Mouse (Mus musculus) forebrain, embryonic 12.5 days (tissue): ENCODE data around the gene Bnc2. TPM values are rescaled to one million over a fixed set of nuclear protein-coding genes. Genes with fewer than 3 reads are reported as not detected.

ENCODE experiments used
- ATAC-seq: fragments of 200-750 bp; cut with Nextera tagmentation; 2 replicates; pipeline ENCODE4 v1.8.0; 2017; ENCODE audit warnings: moderate TSS enrichment; ENCODE audit not compliant: low FRiP score
- H3K27ac ChIP-seq: fragments of 300-500 bp; sonication (generic); 2 replicates; pipeline ENCODE4 v1.5.1; 2016; ENCODE audit warnings: mild to moderate bottlenecking
- H3K27me3 ChIP-seq: fragments of 300-500 bp; sonication (generic); 2 replicates; pipeline ENCODE4 v1.6.1; 2016; ENCODE audit warnings: mild to moderate bottlenecking
- H3K36me3 ChIP-seq: fragments of 300-500 bp; sonication (generic); replicated peaks from 2 replicates; pipeline ENCODE4 v1.6.1; 2016; ENCODE audit warnings: mild to moderate bottlenecking
- H3K4me1 ChIP-seq: fragments of 300-500 bp; sonication (generic); 2 replicates; pipeline ENCODE4 v1.6.1; 2016
- H3K4me2 ChIP-seq: fragments of 300-500 bp; sonication (generic); 2 replicates; pipeline ENCODE4 v1.6.1; 2016; ENCODE audit warnings: mild to moderate bottlenecking, moderate library complexity
- H3K4me3 ChIP-seq: fragments of 300-500 bp; sonication (generic); replicated peaks from 2 replicates; pipeline ENCODE4 v1.5.1; 2016; ENCODE audit warnings: mild to moderate bottlenecking
- H3K9ac ChIP-seq: fragments of 300-500 bp; sonication (generic); 2 replicates; pipeline ENCODE4 v1.6.1; 2016; ENCODE audit warnings: mild to moderate bottlenecking
- H3K9me3 ChIP-seq: fragments of 300-500 bp; sonication (generic); 2 replicates; pipeline ENCODE4 v1.6.1; 2016
- WGBS: fragments of 180-500 bp; shearing (Covaris S2); methylation state at CpG from one replicate; pipeline ENCODE4 v1.1.7; 2016; 5-methylcytosine and 5-hydroxymethylcytosine counted together
- polyA plus RNA-seq: library from polyadenylated mRNA; unstranded; fragments of >200 nt; fragmentation: Nextera tagmentation; extraction: Ambion mirVana; gene quantifications from 2 replicates; pipeline ENCODE4 v1.2.1, GENCODE M21; 2016

Bnc2 gene
- polyA plus RNA-seq, 1 experiment from 2014 or later: 7.2 TPM

- H3K27me3 ChIP-seq: peaks cover 17% of the 10 kb centered on the region; the same call in 1 of the 2 replicates
- no peak for ATAC-seq
- H3K4me1 ChIP-seq: peaks cover 13% of the 10 kb centered on the region
- no peak overlapping the region for H3K27ac ChIP-seq
- H3K4me3 ChIP-seq: no peak overlapping the region
- H3K9ac ChIP-seq: no peak overlapping the region
- 71% methylated on average over 2 of the region's 2 CpGs for WGBS
- no peak overlapping the region for H3K4me2 ChIP-seq
- H3K9me3 ChIP-seq: no peaks in the 10 kb centered on the region
- H3K36me3 ChIP-seq: no peaks in the 10 kb centered on the region
Measured at GRCm38 (mm10) chr4:84272867-84273266, 402.2 kb downstream of the Bnc2 start.

- H3K4me3 ChIP-seq: no peak overlapping the region
- H3K9me3 ChIP-seq: no peaks in the 10 kb centered on the region
- 0 out of 2 replicates have a peak, but pooled peaks cover 12% of the 10 kb centered on the region for H3K27me3 ChIP-seq
- peaks cover 12% of the 10 kb centered on the region for H3K4me1 ChIP-seq
- WGBS: 82% methylated on average over 6 of the region's 6 CpGs
- no peak overlapping the region for H3K4me2 ChIP-seq
- no peaks in the 10 kb centered on the region for H3K36me3 ChIP-seq
- no peak overlapping the region for H3K27ac ChIP-seq
- ATAC-seq: no peak
- H3K9ac ChIP-seq: no peak overlapping the region
Measured at GRCm38 (mm10) chr4:84269845-84270244, 405.2 kb downstream of the Bnc2 start.

DNA sequence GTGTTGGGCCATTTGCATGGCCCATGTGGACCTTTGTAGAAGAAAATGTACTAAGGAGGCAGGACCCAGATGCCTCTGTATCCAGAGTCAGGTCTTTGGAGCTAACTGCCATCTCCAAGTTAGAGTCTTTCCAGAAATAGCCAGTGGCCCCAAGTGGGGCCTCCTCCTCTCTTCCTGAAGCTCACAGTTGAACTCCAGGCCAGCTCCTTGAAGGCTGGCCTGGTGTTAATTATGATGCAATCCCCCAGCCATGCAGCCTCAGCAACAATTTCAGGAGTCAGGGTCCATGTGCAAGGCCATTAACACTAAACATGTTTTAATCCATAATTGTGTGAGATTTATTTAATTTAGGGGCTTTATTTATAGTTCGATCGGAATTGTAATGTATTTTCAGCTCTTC lies 427.7 kb downstream of the Bnc2 start:
- 92% methylated on average over 2 of the region's 2 CpGs for WGBS
- no peaks in the 10 kb centered on the region for H3K4me1 ChIP-seq
- no peak overlapping the region for H3K9ac ChIP-seq
- H3K4me2 ChIP-seq: no peak overlapping the region
- no peak for ATAC-seq
- H3K9me3 ChIP-seq: no peaks in the 10 kb centered on the region
- no peak overlapping the region for H3K4me3 ChIP-seq
- no peaks in the 10 kb centered on the region for H3K27me3 ChIP-seq
- H3K36me3 ChIP-seq: no peaks in the 10 kb centered on the region
- no peak overlapping the region for H3K27ac ChIP-seq

DNA sequence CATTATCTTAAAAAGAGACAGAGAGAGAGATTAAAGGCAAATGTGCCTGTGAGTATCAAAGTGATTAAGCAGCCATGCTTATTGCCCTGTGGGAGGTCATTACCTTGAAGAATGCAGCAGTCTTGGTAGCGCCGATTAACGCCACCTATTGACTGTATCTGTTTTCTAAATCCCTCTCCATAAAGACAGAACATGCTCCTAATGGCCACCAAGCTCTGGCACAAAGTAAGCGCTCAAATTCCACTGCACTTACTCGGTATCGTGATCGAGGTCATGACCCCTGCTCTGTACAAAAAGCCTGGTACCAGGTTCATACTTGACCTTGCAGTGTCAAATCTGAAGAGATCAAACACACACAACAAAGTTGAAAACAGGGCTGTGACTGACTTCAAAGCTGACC lies 442.7 kb downstream of the Bnc2 start:
- WGBS: 35% methylated on average over 7 of the region's 7 CpGs
- Histone ChIP-seq H3K4me1 (no peaks in the 10 kb centered on the region), H3K4me2 (no peak overlapping the region), H3K9ac (no peak overlapping the region), H3K27me3 (no peaks in the 10 kb centered on the region), H3K4me3 (no peak overlapping the region), H3K27ac (no peak overlapping the region), H3K9me3 (no peaks in the 10 kb centered on the region), H3K36me3 (no peaks in the 10 kb centered on the region)
- no peak for ATAC-seq

- no peaks in the 10 kb centered on the region for H3K36me3 ChIP-seq
- no peak overlapping the region for H3K27ac ChIP-seq
- H3K9me3 ChIP-seq: no peaks in the 10 kb centered on the region
- ATAC-seq: no peak
- 83% methylated on average over 2 of the region's 2 CpGs for WGBS
- H3K4me1 ChIP-seq: no peaks in the 10 kb centered on the region
- no peak overlapping the region for H3K9ac ChIP-seq
- no peaks in the 10 kb centered on the region for H3K27me3 ChIP-seq
- H3K4me3 ChIP-seq: no peak overlapping the region
- no peak overlapping the region for H3K4me2 ChIP-seq
Measured at GRCm38 (mm10) chr4:84231251-84231650, 443.8 kb downstream of the Bnc2 start.

DNA sequence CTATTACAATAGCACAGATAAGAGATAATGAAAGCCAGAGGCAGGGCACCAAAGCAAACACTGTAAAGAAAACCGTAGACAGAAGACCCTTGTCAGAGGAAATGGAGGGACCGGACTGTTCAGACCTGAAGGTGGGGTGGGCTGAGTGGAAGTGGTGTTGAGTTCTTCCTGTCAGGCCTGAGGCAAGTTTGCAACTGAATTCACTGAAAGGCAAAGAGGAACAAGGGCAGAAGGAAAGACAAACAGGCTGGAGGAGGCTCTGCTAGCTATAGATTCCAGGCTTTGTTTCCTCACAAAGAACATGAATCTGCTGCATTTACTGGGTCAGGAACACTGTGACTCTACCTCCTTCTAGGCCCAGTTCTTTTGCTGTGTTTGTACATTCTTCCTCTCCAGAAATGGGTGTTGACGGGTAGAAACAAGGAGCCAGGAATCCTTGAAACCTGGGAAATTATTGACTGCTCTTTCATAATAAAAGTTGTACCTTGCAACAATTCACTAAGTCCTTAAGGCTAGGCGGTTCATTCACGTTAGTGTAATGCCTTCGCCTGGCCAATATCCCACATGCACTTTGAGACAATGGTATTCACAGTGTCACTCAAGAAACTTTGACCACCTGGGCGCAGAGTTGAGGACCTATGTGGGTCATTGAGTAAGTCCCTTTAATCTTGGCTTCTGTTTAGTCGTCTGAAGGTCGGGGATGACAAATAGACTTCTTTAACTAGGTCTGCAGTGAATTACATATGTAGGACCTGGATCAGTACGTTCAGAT lies 445.7 kb downstream of the Bnc2 start:
- no peaks in the 10 kb centered on the region for H3K9me3 ChIP-seq
- H3K9ac ChIP-seq: no peak overlapping the region
- ATAC-seq: no peak
- H3K4me3 ChIP-seq: no peak overlapping the region
- WGBS: 82% methylated on average over 10 of the region's 10 CpGs
- H3K27me3 ChIP-seq: no peaks in the 10 kb centered on the region
- H3K27ac ChIP-seq: no peak overlapping the region
- no peaks in the 10 kb centered on the region for H3K36me3 ChIP-seq
- no peak overlapping the region for H3K4me2 ChIP-seq
- H3K4me1 ChIP-seq: no peaks in the 10 kb centered on the region

DNA sequence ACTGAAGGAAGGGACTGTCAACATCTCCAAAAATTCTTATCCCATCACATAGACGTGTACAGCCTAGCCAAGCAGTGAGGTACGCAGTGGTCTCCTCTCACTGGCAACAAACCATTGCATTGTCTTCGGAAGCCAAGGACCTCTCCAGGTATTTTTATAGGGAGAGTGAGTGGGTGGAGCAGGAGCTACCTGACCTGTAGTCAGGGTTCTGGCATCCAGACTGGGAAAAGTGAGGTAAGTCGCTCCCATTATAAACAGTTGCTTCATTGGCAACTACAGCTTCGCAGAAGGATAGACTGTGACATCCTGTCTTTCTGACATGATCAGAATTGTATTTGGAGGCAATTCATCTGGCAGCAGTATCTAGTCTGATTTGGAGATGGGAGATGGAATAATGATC lies 446.5 kb downstream of the Bnc2 start:
- Histone ChIP-seq H3K9me3 (no peaks in the 10 kb centered on the region), H3K4me2 (no peak overlapping the region), H3K27ac (no peak overlapping the region), H3K36me3 (no peaks in the 10 kb centered on the region), H3K9ac (no peak overlapping the region), H3K4me1 (no peaks in the 10 kb centered on the region), H3K27me3 (no peaks in the 10 kb centered on the region), H3K4me3 (no peak overlapping the region)
- ATAC-seq: no peak
- WGBS: 87% methylated on average over 5 of the region's 5 CpGs

Other genes starting within 250 kb of the Bnc2 start
- 11.3 and 12.2 TPM in 2 replicates for gene Cntln, start 209.0 kb upstream of the Bnc2 start, polyA plus RNA-seq